Mouse (Mus musculus): Measurements from ENCODE around the gene Aldh1a3.

- TF ChIP-seq CTCF (IDR thresholded peaks at IDR 0.05; ENCODE audit: low read depth) = peak; percentile 91
- TF ChIP-seq EP300 (IDR thresholded peaks at IDR 0.05; ENCODE audit: low read depth) = no peak
These were observed 7.2 kb upstream of the Aldh1a3 start for GRCm38 (mm10) chr7:66434453-66434935.

Data from heart, postnatal 0 days (tissue).